Mouse (Mus musculus) gastrocnemius, postnatal 25 days (tissue): ENCODE data around the gene Plekhg3. TPM values are rescaled to one million over a fixed set of nuclear protein-coding genes. Genes with fewer than 3 reads are reported as not detected.

Experiments
- DNase-seq: peaks from one replicate; pipeline ENCODE4 v3.0.0; 2022
- total RNA-seq, 2 experiments: library from RNA; stranded (reverse); gene quantifications; 1 replicate in 1 of 2; 2 replicates in 1 of 2; pipeline ENCODE4 v1.2.3; 2021

Gene Plekhg3
- total RNA-seq, 2 experiments from 2014 or later = 6.1 to 7.6 TPM

- DNase-seq = no peak
Measured at GRCm38 (mm10) chr12:76552321-76552720, 21.6 kb downstream of the Plekhg3 start.

GRCm38 (mm10) chr12:76552958-76553357 lies 22.3 kb downstream of the Plekhg3 start:
- DNase-seq = no peak

- DNase-seq = peak; percentile 72
Measured at GRCm38 (mm10) chr12:76553917-76554316, 23.2 kb downstream of the Plekhg3 start.

GRCm38 (mm10) chr12:76554392-76554791 lies 23.7 kb downstream of the Plekhg3 start:
- peak; percentile 45 for DNase-seq

GRCm38 (mm10) chr12:76554871-76555386 lies 24.2 kb downstream of the Plekhg3 start:
- DNase-seq = no peak

- DNase-seq = peak; percentile 5
Measured at GRCm38 (mm10) chr12:76556187-76556586, 25.5 kb downstream of the Plekhg3 start.

GRCm38 (mm10) chr12:76556745-76557389 lies 26.2 kb downstream of the Plekhg3 start:
- DNase-seq = peak; percentile 7

- no peak for DNase-seq
Measured at GRCm38 (mm10) chr12:76558206-76558605, 27.5 kb downstream of the Plekhg3 start.

- no peak for DNase-seq
Measured at GRCm38 (mm10) chr12:76562196-76562595, 31.5 kb downstream of the Plekhg3 start.

- no peak for DNase-seq
Measured at GRCm38 (mm10) chr12:76566284-76566683, 35.6 kb downstream of the Plekhg3 start.

GRCm38 (mm10) chr12:76570221-76570940 lies 39.7 kb downstream of the Plekhg3 start:
- no peak for DNase-seq

- no peak for DNase-seq
Measured at GRCm38 (mm10) chr12:76571266-76571665, 40.6 kb downstream of the Plekhg3 start.

- DNase-seq = no peak
Measured at GRCm38 (mm10) chr12:76572261-76573251, 41.9 kb downstream of the Plekhg3 start.

- no peak for DNase-seq
Measured at GRCm38 (mm10) chr12:76573381-76573780, 42.7 kb downstream of the Plekhg3 start.

- no peak for DNase-seq
Measured at GRCm38 (mm10) chr12:76574815-76575214, 44.1 kb downstream of the Plekhg3 start.

GRCm38 (mm10) chr12:76576061-76576460 lies 45.4 kb downstream of the Plekhg3 start:
- DNase-seq = no peak

GRCm38 (mm10) chr12:76576806-76577205 lies 46.1 kb downstream of the Plekhg3 start:
- DNase-seq = no peak

- peak; percentile 24 for DNase-seq
Measured at GRCm38 (mm10) chr12:76577858-76578257, 47.2 kb downstream of the Plekhg3 start.

- DNase-seq = no peak
Measured at GRCm38 (mm10) chr12:76578465-76578864, 47.8 kb downstream of the Plekhg3 start.

- no peak for DNase-seq
Measured at GRCm38 (mm10) chr12:76579806-76580205, 49.1 kb downstream of the Plekhg3 start.

GRCm38 (mm10) chr12:76582139-76582538 lies 51.4 kb downstream of the Plekhg3 start:
- no peak for DNase-seq

- DNase-seq = no peak
Measured at GRCm38 (mm10) chr12:76582841-76583240, 52.1 kb downstream of the Plekhg3 start.
